Mouse (Mus musculus) layer of hippocampus, adult 6 months (tissue): ENCODE results near the gene C1ra. TPM values are rescaled to one million over a fixed set of nuclear protein-coding genes. Genes with fewer than 3 reads are reported as not detected.

ENCODE experiments used
- long read RNA-seq, 2 experiments: library from polyadenylated mRNA; unstranded; transcript quantifications; one replicate each; pipeline ENCODE4 v2.0.0; 2019 to 2020
- polyA plus RNA-seq: library from polyadenylated mRNA; unstranded; fragments of <200 nt; fragmentation: Nextera tagmentation; gene quantifications from 2 replicates; pipeline ENCODE4 v1.2.3, GENCODE M21; 2021

The C1ra gene
- 1.6 and 1.9 TPM in 2 replicates for polyA plus RNA-seq
- long read RNA-seq, experiment 1, partial matches to known transcripts: 0 of 2 reads
- long read RNA-seq, experiment 1, other reads (novel, unspliced or antisense): 0 of 2 reads
- long read RNA-seq, experiment 2, transcript C1ra-201 (11 exons, 2,981 nt): major isoform, 10 of 11 reads
- long read RNA-seq, experiment 2, partial matches to known transcripts: 0 of 11 reads
- long read RNA-seq, experiment 2, other reads (novel, unspliced or antisense): 1 of 11 reads

GRCm38 (mm10) chr6:124512355-124512836, at the start of gene C1ra:
Gene C1ra, plus strand, starts transcription at chr6:124512405.

GRCm38 (mm10) chr6:124464305-124465271, 47.6 kb upstream of the C1ra start, which contains the start of gene Clstn3:
Gene Clstn3, minus strand, starts transcription at chr6:124464794.

GRCm38 (mm10) chr6:124492842-124493561, 19.2 kb upstream of the C1ra start, which contains the start of gene C1rl:
Gene C1rl, plus strand, starts transcription at chr6:124493113.

GRCm38 (mm10) chr6:124542284-124542683, 30.1 kb downstream of the C1ra start, which contains the start of gene C1s1:
Gene C1s1, minus strand, starts transcription at chr6:124542359.

GRCm38 (mm10) chr6:124570026-124570425, 57.8 kb downstream of the C1ra start, which contains the start of gene C1rb:
Gene C1rb, plus strand, starts transcription at chr6:124570294.

Other genes starting within 250 kb of the C1ra start
- 0.28 TPM in 2 replicates for gene Cd163, start 207.7 kb upstream of the C1ra start, polyA plus RNA-seq
- 16.2 and 18.4 TPM in 2 replicates for gene Pex5, start 97.3 kb upstream of the C1ra start, polyA plus RNA-seq
- gene Clstn3, start 47.6 kb upstream of the C1ra start, polyA plus RNA-seq: 35.7 and 38.7 TPM in 2 replicates
- 0.58 and 0.63 TPM in 2 replicates for gene C1rl, start 19.3 kb upstream of the C1ra start, polyA plus RNA-seq
- 0.19 and 0.45 TPM in 2 replicates for gene C1s1, start 30.0 kb downstream of the C1ra start, polyA plus RNA-seq
- not detected in 2 replicates for gene C1rb, start 57.9 kb downstream of the C1ra start, polyA plus RNA-seq
- 0.05 TPM in 1 of 2 replicates, not detected in the other for gene C1s2, start 123.7 kb downstream of the C1ra start, polyA plus RNA-seq
- gene Lpcat3, start 150.6 kb downstream of the C1ra start, polyA plus RNA-seq: 20.8 and 21.3 TPM in 2 replicates
- 101 and 108 TPM in 2 replicates for gene Emg1, start 199.8 kb downstream of the C1ra start, polyA plus RNA-seq
- 140 and 157 TPM in 2 replicates for gene Phb2, start 199.9 kb downstream of the C1ra start, polyA plus RNA-seq
- 4.1 and 4.6 TPM in 2 replicates for gene Ptpn6, start 226.3 kb downstream of the C1ra start, polyA plus RNA-seq
- 1,248 and 1,281 TPM in 2 replicates for gene Grcc10, start 229.0 kb downstream of the C1ra start, polyA plus RNA-seq
- gene Gm45234, start 243.6 kb downstream of the C1ra start, polyA plus RNA-seq: 0.06 TPM in 1 of 2 replicates, not detected in the other
- gene Atn1, start 244.1 kb downstream of the C1ra start, polyA plus RNA-seq: 14.3 and 15.6 TPM in 2 replicates